Mouse (Mus musculus) c-Kit-positive CD71-positive TER-119-positive erythroid progenitor cells, embryonic 14.5 days (primary cell): ENCODE measurements around the gene Camk1g.

Experiments used
- DNase-seq: peaks from one replicate; pipeline ENCODE4 v3.0.0-alpha.2; 2013; ENCODE audit warnings: low spot score

Gene Camk1g

GRCm38 (mm10) chr1:193370096-193370495 is at the start of gene Camk1g:
Gene Camk1g (minus strand): TSS chr1:193370298.
- no peak for DNase-seq

- no peak for DNase-seq
These were observed 49.1 kb upstream of the Camk1g start for GRCm38 (mm10) chr1:193419168-193419567.

GRCm38 (mm10) chr1:193418656-193419055 is 48.6 kb upstream of the Camk1g start:
- DNase-seq = no peak

- no peak for DNase-seq
These were observed 44.0 kb upstream of the Camk1g start for GRCm38 (mm10) chr1:193414067-193414466.

- no peak for DNase-seq
These were observed 43.4 kb upstream of the Camk1g start for GRCm38 (mm10) chr1:193413368-193414000.

GRCm38 (mm10) chr1:193407487-193407886 is 37.4 kb upstream of the Camk1g start:
- no peak for DNase-seq

GRCm38 (mm10) chr1:193406059-193406642 is 36.1 kb upstream of the Camk1g start:
- DNase-seq = no peak

GRCm38 (mm10) chr1:193401695-193402094 is 31.6 kb upstream of the Camk1g start:
- DNase-seq = no peak

GRCm38 (mm10) chr1:193400348-193400747 is 30.2 kb upstream of the Camk1g start:
- DNase-seq = no peak

- DNase-seq = no peak
These were observed 28.8 kb upstream of the Camk1g start for GRCm38 (mm10) chr1:193398728-193399437.

- DNase-seq = no peak
These were observed 27.0 kb upstream of the Camk1g start for GRCm38 (mm10) chr1:193397109-193397508.

GRCm38 (mm10) chr1:193392266-193392665 is 22.2 kb upstream of the Camk1g start:
- no peak for DNase-seq

- no peak for DNase-seq
These were observed 19.9 kb upstream of the Camk1g start for GRCm38 (mm10) chr1:193390004-193390403.

GRCm38 (mm10) chr1:193389505-193389904 is 19.4 kb upstream of the Camk1g start:
- no peak for DNase-seq

GRCm38 (mm10) chr1:193387241-193387640 is 17.1 kb upstream of the Camk1g start:
- DNase-seq = no peak

GRCm38 (mm10) chr1:193386136-193386535 is 16.0 kb upstream of the Camk1g start:
- no peak for DNase-seq

- DNase-seq = no peak
These were observed 12.9 kb upstream of the Camk1g start for GRCm38 (mm10) chr1:193382841-193383462.

- DNase-seq = no peak
These were observed 12.3 kb upstream of the Camk1g start for GRCm38 (mm10) chr1:193382435-193382834.

GRCm38 (mm10) chr1:193381597-193382404 is 11.7 kb upstream of the Camk1g start:
- DNase-seq = no peak

GRCm38 (mm10) chr1:193380877-193381276 is 10.8 kb upstream of the Camk1g start:
- DNase-seq = no peak

GRCm38 (mm10) chr1:193379634-193380033 is 9.5 kb upstream of the Camk1g start:
- no peak for DNase-seq
